ENCODE assay signal across 12 mouse cellular contexts in the genomic region with DNA sequence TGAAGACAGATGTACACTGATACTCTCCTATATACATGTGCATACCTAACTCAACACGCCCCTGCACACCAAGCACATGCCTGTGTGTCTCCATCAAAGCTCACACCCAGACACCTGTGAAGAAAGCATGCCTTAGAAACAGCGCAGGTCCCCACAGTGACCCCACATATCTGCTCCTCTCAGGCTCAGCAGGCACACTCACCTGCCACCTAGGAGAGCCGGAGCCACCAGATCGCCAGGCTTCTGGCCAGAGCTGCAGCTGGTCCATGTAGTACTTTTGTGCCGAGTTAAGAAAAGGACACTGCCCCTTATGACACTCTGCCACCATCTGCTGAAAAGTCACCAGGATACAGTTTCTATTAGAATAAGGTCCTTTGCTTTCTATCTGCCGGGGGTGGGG. TPM values are rescaled to one million over a fixed set of nuclear protein-coding genes. Genes with fewer than 3 reads are reported as not detected.
A peak's percentile ranks its signal among the peaks of the same experiment; 100 is the strongest.
DNase-seq lines count a peak whose midpoint lies in the region; ATAC-seq and TF ChIP-seq lines count a peak whose summit lies in the region.
"Had no signal": no experiment of that assay in that cellular context is flagged by ENCODE, and none has a peak within 500 bp of the region (broad histone marks: within the 10 kb centered on the region; RNA-seq: fewer than 3 reads in every experiment).

No protein-coding gene starts in this region.

- ATAC-seq in forebrain, embryonic 12.5 days (ENCODE audit: low FRiP score) = no peak
- no peak for ATAC-seq in forebrain, embryonic 11.5 days (replicated peaks; ENCODE audit: low FRiP score)
- ATAC-seq in hindbrain, embryonic 12.5 days (ENCODE audit: low FRiP score) = no peak
- no peak for ATAC-seq in hindbrain, embryonic 13.5 days (ENCODE audit: low FRiP score)
- no peak for ATAC-seq in midbrain, embryonic 15.5 days (replicated peaks)
- no peak for ATAC-seq in midbrain, embryonic 11.5 days (ENCODE audit: low FRiP score)
- no peak for ATAC-seq in midbrain, postnatal 0 days (ENCODE audit: low FRiP score)

- peaks cover 34% of the 10 kb centered on the region for H3K4me1 ChIP-seq in forebrain, embryonic 12.5 days
- peaks cover 9% of the 10 kb centered on the region; the same call in 1 of the 2 replicates for H3K4me1 ChIP-seq in forebrain, embryonic 11.5 days (replicated peaks; ENCODE audit: control insufficient read depth, insufficient read depth, low read length)
- peaks cover 32% of the 10 kb centered on the region for H3K4me1 ChIP-seq in hindbrain, embryonic 12.5 days
- peaks cover 30% of the 10 kb centered on the region for H3K4me1 ChIP-seq in hindbrain, embryonic 13.5 days (replicated peaks)
- peaks cover 28% of the 10 kb centered on the region for H3K4me1 ChIP-seq in midbrain, embryonic 15.5 days
- H3K4me1 ChIP-seq in midbrain, embryonic 11.5 days (ENCODE audit: control insufficient read depth, insufficient read depth, low read length) = peaks cover 17% of the 10 kb centered on the region
- peaks cover 7% of the 10 kb centered on the region; the same call in 1 of the 2 replicates for H3K4me1 ChIP-seq in midbrain, postnatal 0 days (ENCODE audit: insufficient read depth, low read length)

- H3K27me3 ChIP-seq in forebrain, embryonic 12.5 days = no peaks in the 10 kb centered on the region
- no peaks in the 10 kb centered on the region for H3K27me3 ChIP-seq in forebrain, embryonic 11.5 days (ENCODE audit: control insufficient read depth, insufficient read depth, low read length)
- H3K27me3 ChIP-seq in hindbrain, embryonic 12.5 days = no peaks in the 10 kb centered on the region
- H3K27me3 ChIP-seq in hindbrain, embryonic 13.5 days = no peaks in the 10 kb centered on the region
- H3K27me3 ChIP-seq in midbrain, embryonic 15.5 days (replicated peaks) = no peaks in the 10 kb centered on the region
- no peaks in the 10 kb centered on the region for H3K27me3 ChIP-seq in midbrain, embryonic 11.5 days (ENCODE audit: control insufficient read depth, insufficient read depth, low read length)
- no peaks in the 10 kb centered on the region for H3K27me3 ChIP-seq in midbrain, postnatal 0 days (ENCODE audit: insufficient read depth, low read length)
- H3K27me3 ChIP-seq: embryonic facial prominence, embryonic 13.5 days had no signal

- H3K4me3 ChIP-seq in forebrain, embryonic 12.5 days (replicated peaks) = no peak overlapping the region
- H3K4me3 ChIP-seq in forebrain, embryonic 11.5 days (ENCODE audit: low read depth, low read length) = no peak overlapping the region
- no peak overlapping the region for H3K4me3 ChIP-seq in hindbrain, embryonic 12.5 days
- no peak overlapping the region for H3K4me3 ChIP-seq in hindbrain, embryonic 13.5 days
- no peak overlapping the region for H3K4me3 ChIP-seq in midbrain, embryonic 15.5 days
- no peak overlapping the region for H3K4me3 ChIP-seq in midbrain, embryonic 11.5 days (ENCODE audit: low read depth, low read length)
- H3K4me3 ChIP-seq in midbrain, postnatal 0 days (ENCODE audit: low read depth, low read length) = no peak overlapping the region

- H3K4me2 ChIP-seq in forebrain, embryonic 12.5 days = peak overlapping the region; percentile 40; the same call in 1 of the 2 replicates
- no peak overlapping the region for H3K4me2 ChIP-seq in forebrain, embryonic 11.5 days (ENCODE audit: low read depth, low read length, severe bottlenecking)
- H3K4me2 ChIP-seq in hindbrain, embryonic 12.5 days (replicated peaks) = peak overlapping the region; percentile 36; the same call in 1 of the 2 replicates
- no peak overlapping the region for H3K4me2 ChIP-seq in hindbrain, embryonic 13.5 days
- H3K4me2 ChIP-seq in midbrain, embryonic 15.5 days = no peak overlapping the region
- H3K4me2 ChIP-seq in midbrain, embryonic 11.5 days = no peak overlapping the region
- H3K4me2 ChIP-seq in midbrain, postnatal 0 days (ENCODE audit: low read depth, low read length, poor library complexity, severe bottlenecking) = 0 out of 2 replicates have a peak overlapping the region, but pooled peaks have one; percentile 0

- no peak for TF ChIP-seq CTCF in midbrain, postnatal 0 days (IDR thresholded peaks at IDR 0.05)

- H3K9ac ChIP-seq in forebrain, embryonic 12.5 days = no peak overlapping the region
- no peak overlapping the region for H3K9ac ChIP-seq in forebrain, embryonic 11.5 days (ENCODE audit: low read length)
- peak overlapping the region; percentile 47; the same call in 1 of the 2 replicates for H3K9ac ChIP-seq in hindbrain, embryonic 12.5 days
- H3K9ac ChIP-seq in hindbrain, embryonic 13.5 days = no peak overlapping the region
- peak overlapping the region; percentile 32; the same call in 1 of the 2 replicates for H3K9ac ChIP-seq in midbrain, embryonic 15.5 days
- H3K9ac ChIP-seq in midbrain, embryonic 11.5 days (ENCODE audit: low read length) = no peak overlapping the region
- H3K9ac ChIP-seq in midbrain, postnatal 0 days (replicated peaks; ENCODE audit: low read length, poor library complexity, severe bottlenecking) = no peak overlapping the region

- H3K9me3 ChIP-seq in forebrain, embryonic 12.5 days = no peaks in the 10 kb centered on the region
- H3K9me3 ChIP-seq in forebrain, embryonic 11.5 days (ENCODE audit: control insufficient read depth, low read length) = no peaks in the 10 kb centered on the region
- no peaks in the 10 kb centered on the region for H3K9me3 ChIP-seq in hindbrain, embryonic 12.5 days (replicated peaks)
- no peaks in the 10 kb centered on the region for H3K9me3 ChIP-seq in hindbrain, embryonic 13.5 days
- no peaks in the 10 kb centered on the region for H3K9me3 ChIP-seq in midbrain, embryonic 15.5 days
- H3K9me3 ChIP-seq in midbrain, embryonic 11.5 days (ENCODE audit: control insufficient read depth, low read length) = no peaks in the 10 kb centered on the region
- H3K9me3 ChIP-seq in midbrain, postnatal 0 days (ENCODE audit: low read length) = no peaks in the 10 kb centered on the region
- H3K9me3 ChIP-seq: embryonic facial prominence, embryonic 13.5 days had no signal

- H3K27ac ChIP-seq in forebrain, embryonic 12.5 days = no peak overlapping the region
- no peak overlapping the region for H3K27ac ChIP-seq in forebrain, embryonic 11.5 days (ENCODE audit: low read depth, low read length)
- no peak overlapping the region for H3K27ac ChIP-seq in hindbrain, embryonic 12.5 days
- H3K27ac ChIP-seq in hindbrain, embryonic 13.5 days = no peak overlapping the region
- H3K27ac ChIP-seq in midbrain, embryonic 15.5 days = peak overlapping the region; percentile 3; the same call in 1 of the 2 replicates
- H3K27ac ChIP-seq in midbrain, embryonic 11.5 days (ENCODE audit: low read depth, low read length) = no peak overlapping the region
- H3K27ac ChIP-seq in midbrain, postnatal 0 days (ENCODE audit: low read depth, low read length) = peak overlapping the region; percentile 87

- no peaks in the 10 kb centered on the region for H3K36me3 ChIP-seq in forebrain, embryonic 12.5 days (replicated peaks)
- H3K36me3 ChIP-seq in forebrain, embryonic 11.5 days (ENCODE audit: control insufficient read depth, insufficient read depth, low read length) = no peaks in the 10 kb centered on the region
- H3K36me3 ChIP-seq in hindbrain, embryonic 12.5 days = no peaks in the 10 kb centered on the region
- peaks cover 5% of the 10 kb centered on the region; the same call in 1 of the 2 replicates for H3K36me3 ChIP-seq in hindbrain, embryonic 13.5 days
- no peaks in the 10 kb centered on the region for H3K36me3 ChIP-seq in midbrain, embryonic 15.5 days (replicated peaks)
- no peaks in the 10 kb centered on the region for H3K36me3 ChIP-seq in midbrain, embryonic 11.5 days (ENCODE audit: control insufficient read depth, insufficient read depth, low read length)
- peaks cover 15% of the 10 kb centered on the region; the same call in 1 of the 2 replicates for H3K36me3 ChIP-seq in midbrain, postnatal 0 days (ENCODE audit: insufficient read depth, low read length)
- H3K36me3 ChIP-seq: embryonic facial prominence, embryonic 13.5 days had no signal

- WGBS in forebrain, embryonic 12.5 days = 76% methylated on average over 6 of the region's 6 CpGs
- 82% methylated on average over 6 of the region's 6 CpGs for WGBS in forebrain, embryonic 11.5 days
- WGBS in hindbrain, embryonic 12.5 days = 81% methylated on average over 6 of the region's 6 CpGs
- WGBS in hindbrain, embryonic 13.5 days = 79% methylated on average over 6 of the region's 6 CpGs
- WGBS in midbrain, embryonic 15.5 days = 84% methylated on average over 6 of the region's 6 CpGs
- 78% methylated on average over 6 of the region's 6 CpGs for WGBS in midbrain, embryonic 11.5 days
- WGBS in midbrain, postnatal 0 days = 74% methylated on average over 6 of the region's 6 CpGs

- DNase-seq in forebrain, embryonic 11.5 days (ENCODE audit: low spot score) = no peak
- DNase-seq in midbrain, embryonic 11.5 days (ENCODE audit: low spot score, missing footprints) = no peak
- DNase-seq in midbrain, postnatal 0 days (ENCODE audit: low spot score) = no peak
- no peak for DNase-seq in frontal cortex, postnatal 10 days (ENCODE audit: low spot score in 2 of 2)
- DNase-seq: B cell, adult 2 months; left cerebral cortex, postnatal 4 days had no signal

RNA-seq across cellular contexts. Expression of a gene that starts 58.5 kb away (rescaled TPM):
- polyA plus RNA-seq in forebrain, embryonic 12.5 days (2016; fragmentation: Nextera tagmentation; extraction: Ambion mirVana) = 61.4 and 95.4 TPM in 2 replicates
- polyA plus RNA-seq in forebrain, embryonic 11.5 days (2014; fragmentation: Nextera tagmentation; extraction: Ambion mirVana) = 105 and 121 TPM in 2 replicates
- polyA plus RNA-seq in hindbrain, embryonic 12.5 days (2016; fragmentation: Nextera tagmentation; extraction: Ambion mirVana) = 122 and 144 TPM in 2 replicates
- polyA plus RNA-seq in hindbrain, embryonic 13.5 days (2015; fragmentation: Nextera tagmentation; extraction: Ambion mirVana) = 39.1 and 53.3 TPM in 2 replicates
- 41.2 and 41.6 TPM in 2 replicates for polyA plus RNA-seq in midbrain, embryonic 15.5 days (2015; fragmentation: Nextera tagmentation; extraction: Ambion mirVana)
- 112 and 118 TPM in 2 replicates for polyA plus RNA-seq in midbrain, embryonic 11.5 days (2014; fragmentation: Nextera tagmentation; extraction: Ambion mirVana)
- total RNA-seq in midbrain, postnatal 0 days (2014; rRNA removed) = 27.4 and 30.7 TPM in 2 replicates
- 33.8 and 38.4 TPM in 2 replicates for polyA plus RNA-seq in midbrain, postnatal 0 days (2015; fragmentation: Nextera tagmentation; extraction: Ambion mirVana)
- total RNA-seq: megakaryocyte progenitor cell, adult 5-6 weeks had no signal

Comparison
In these comparisons a context has a peak if more than half of its experiments do, and no peak if none do; other contexts are left out.
1. H3K27ac ChIP-seq: peak in midbrain, embryonic 15.5 days (single experiment) and midbrain, postnatal 0 days (single experiment); none in forebrain, embryonic 12.5 days (single experiment), forebrain, embryonic 11.5 days (single experiment), hindbrain, embryonic 12.5 days (single experiment), hindbrain, embryonic 13.5 days (single experiment) and midbrain, embryonic 11.5 days (single experiment).
2. H3K4me2 ChIP-seq: peak in forebrain, embryonic 12.5 days (single experiment), hindbrain, embryonic 12.5 days (single experiment) and midbrain, postnatal 0 days (single experiment); none in forebrain, embryonic 11.5 days (single experiment), hindbrain, embryonic 13.5 days (single experiment), midbrain, embryonic 15.5 days (single experiment) and midbrain, embryonic 11.5 days (single experiment).
3. H3K9ac ChIP-seq: peak in hindbrain, embryonic 12.5 days (single experiment) and midbrain, embryonic 15.5 days (single experiment); none in forebrain, embryonic 12.5 days (single experiment), forebrain, embryonic 11.5 days (single experiment), hindbrain, embryonic 13.5 days (single experiment), midbrain, embryonic 11.5 days (single experiment) and midbrain, postnatal 0 days (single experiment).